Mouse (Mus musculus) brown adipose tissue, adult 24 weeks (tissue): Measurements from ENCODE around the gene Rsu1. TPM values are rescaled to one million over a fixed set of nuclear protein-coding genes. Genes with fewer than 3 reads are reported as not detected.

Experiments used
- H3K27ac ChIP-seq: fragments of 200-500 bp; replicated peaks from 2 replicates; pipeline ENCODE4 v1.5.1; 2012; ENCODE audit warnings: low read depth, mild to moderate bottlenecking, low read length
- H3K4me1 ChIP-seq: fragments of 200-500 bp; 2 replicates; pipeline ENCODE4 v1.6.1; 2012; ENCODE audit warnings: low read length, mixed read lengths; ENCODE audit not compliant: control insufficient read depth, insufficient read depth, insufficient read length
- H3K4me3 ChIP-seq: fragments of 200-500 bp; 2 replicates; pipeline ENCODE4 v1.5.1; 2012; ENCODE audit warnings: low read depth, mild to moderate bottlenecking, low read length, moderate library complexity; ENCODE audit not compliant: insufficient read depth
- polyA plus RNA-seq: library from polyadenylated mRNA; stranded (reverse); fragments of >200 nt; gene quantifications from 2 replicates; pipeline ENCODE4 v1.2.4, GENCODE M21; 2012; ENCODE audit not compliant: missing spikeins, insufficient read depth, insufficient read length

The Rsu1 gene
- polyA plus RNA-seq, 1 experiment: 59.4 TPM

DNA sequence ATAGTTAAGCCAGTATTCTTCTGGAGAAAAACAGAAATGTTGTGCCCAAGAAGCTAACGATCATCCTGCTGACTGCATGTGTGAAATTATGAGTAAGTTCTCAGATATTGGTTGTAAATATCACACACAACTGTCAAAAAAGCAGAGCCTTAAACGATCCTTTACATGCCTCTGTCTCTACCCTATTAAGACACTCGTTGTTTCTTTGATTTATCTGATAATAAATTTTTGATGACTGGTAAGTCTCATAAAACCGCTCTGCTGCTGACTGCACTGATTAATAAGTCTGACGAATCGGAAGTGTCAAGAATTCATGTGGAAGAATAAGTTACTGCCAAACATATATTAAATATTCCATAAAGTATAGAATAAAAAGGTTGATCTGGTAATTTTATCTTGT is 126.0 kb downstream of the Rsu1 start:
- no peak overlapping the region for H3K4me3 ChIP-seq
- H3K4me1 ChIP-seq: no peaks in the 10 kb centered on the region
- H3K27ac ChIP-seq: no peak overlapping the region

GRCm38 (mm10) chr2:13134890-13135289 is 136.3 kb downstream of the Rsu1 start:
- Histone ChIP-seq H3K27ac (no peak overlapping the region), H3K4me3 (no peak overlapping the region), H3K4me1 (no peaks in the 10 kb centered on the region)

DNA sequence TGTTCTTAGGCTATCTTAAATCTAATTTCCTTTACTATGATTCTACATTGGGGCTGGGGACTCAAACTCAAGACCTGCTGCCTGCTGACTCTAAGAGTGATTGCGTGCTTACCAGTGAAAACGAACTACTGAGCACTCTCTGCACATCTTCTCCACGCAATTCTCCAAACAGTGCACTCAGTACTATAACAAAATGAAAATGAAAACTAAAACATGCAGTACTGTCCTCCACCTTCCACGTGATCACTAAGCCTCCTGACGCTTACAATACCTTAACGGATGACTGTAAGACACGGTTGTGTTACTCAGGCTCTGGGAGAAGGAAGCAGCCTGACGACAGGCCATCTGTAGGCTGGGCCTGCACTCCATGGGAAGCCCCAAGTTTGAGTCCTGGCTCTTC is 138.4 kb downstream of the Rsu1 start:
- no peak overlapping the region for H3K27ac ChIP-seq
- no peaks in the 10 kb centered on the region for H3K4me1 ChIP-seq
- no peak overlapping the region for H3K4me3 ChIP-seq

- Histone ChIP-seq H3K27ac (no peak overlapping the region), H3K4me1 (no peaks in the 10 kb centered on the region), H3K4me3 (no peak overlapping the region)
Observed at GRCm38 (mm10) chr2:13132406-13132805, 138.8 kb downstream of the Rsu1 start.

DNA sequence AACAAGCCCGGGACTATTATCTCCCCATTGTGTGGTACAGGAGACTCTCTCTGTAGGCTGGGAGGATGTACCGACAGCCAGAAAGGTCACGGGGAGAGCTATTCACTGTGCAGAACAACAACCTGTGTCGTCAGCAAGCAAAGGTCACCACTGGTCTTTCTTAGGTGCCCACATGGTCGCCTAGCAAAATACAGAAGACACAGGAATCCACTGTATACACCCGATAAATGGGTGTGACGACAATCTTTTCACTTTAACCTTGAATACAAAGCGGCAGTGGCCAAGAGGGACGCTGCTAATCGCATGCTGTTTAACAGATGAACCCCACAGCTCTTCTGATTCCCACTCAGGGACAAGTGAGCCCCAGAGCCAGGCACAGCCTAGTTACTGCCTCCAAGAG is 141.4 kb downstream of the Rsu1 start:
- Histone ChIP-seq H3K4me3 (no peak overlapping the region), H3K27ac (no peak overlapping the region), H3K4me1 (no peaks in the 10 kb centered on the region)

DNA sequence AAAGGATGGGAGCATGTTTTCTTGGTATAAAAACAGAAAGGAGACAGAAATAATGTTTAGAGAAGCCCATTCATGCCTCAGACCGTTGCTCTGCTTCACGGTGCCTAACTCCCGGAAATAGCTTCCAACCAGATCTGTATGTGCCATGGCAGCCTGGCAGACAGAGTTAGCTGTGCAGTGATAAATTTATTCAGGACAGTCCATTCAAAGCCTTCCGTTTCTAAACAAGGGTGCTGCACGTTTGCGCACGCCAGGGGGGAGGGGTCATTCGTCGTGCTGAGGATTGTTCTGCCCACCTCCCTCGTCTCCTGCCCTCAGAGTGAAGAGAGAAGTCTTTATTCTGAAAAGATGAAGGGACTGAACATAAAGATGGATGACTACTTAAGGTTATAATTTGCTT is 141.9 kb downstream of the Rsu1 start:
- Histone ChIP-seq H3K4me3 (no peak overlapping the region), H3K4me1 (no peaks in the 10 kb centered on the region), H3K27ac (no peak overlapping the region)

- H3K4me3 ChIP-seq: no peak overlapping the region
- no peak overlapping the region for H3K27ac ChIP-seq
- no peaks in the 10 kb centered on the region for H3K4me1 ChIP-seq
Observed at GRCm38 (mm10) chr2:13120461-13120860, 150.8 kb downstream of the Rsu1 start.

DNA sequence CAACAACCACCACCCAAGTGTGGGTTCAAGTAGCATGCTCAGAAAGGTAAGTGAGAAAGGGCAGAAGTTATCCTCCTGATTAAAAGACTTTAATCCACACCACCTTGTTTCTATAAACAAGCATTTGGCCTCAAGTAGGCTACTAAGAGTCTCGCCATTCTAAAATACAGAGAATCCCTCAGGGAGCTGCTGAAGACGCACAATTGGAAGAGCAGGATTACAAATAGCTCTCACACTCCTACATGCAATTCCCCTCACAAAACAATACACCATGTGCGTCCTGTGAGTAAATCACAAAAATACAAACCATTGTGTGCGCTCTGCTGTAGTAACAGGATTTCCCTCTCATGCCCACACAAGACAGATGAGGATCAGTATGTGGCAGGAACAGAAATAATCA is 153.3 kb downstream of the Rsu1 start:
- no peak overlapping the region for H3K27ac ChIP-seq
- no peak overlapping the region for H3K4me3 ChIP-seq

DNA sequence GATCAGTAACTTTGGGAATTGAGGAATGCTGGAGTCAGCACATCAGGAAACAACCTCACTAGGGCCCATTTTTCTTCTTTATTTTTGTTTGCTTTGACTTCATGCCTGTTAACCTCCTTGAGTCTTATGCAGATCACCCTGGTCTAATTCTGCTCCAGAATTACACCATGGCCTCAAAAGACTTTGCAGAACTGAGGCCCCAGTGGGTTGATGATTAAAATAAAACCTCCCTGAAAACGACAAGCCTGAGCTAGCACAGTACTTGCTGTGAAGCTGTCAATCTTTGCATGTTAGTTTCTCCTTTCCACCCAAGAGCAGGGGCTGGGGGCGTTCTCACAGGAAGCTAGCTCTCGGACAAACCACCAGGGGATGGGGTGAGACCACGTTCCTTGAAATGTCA is 164.7 kb downstream of the Rsu1 start:
- Histone ChIP-seq H3K4me1 (peaks cover 4% of the 10 kb centered on the region; the same call in 1 of the 2 replicates), H3K27ac (no peak overlapping the region), H3K4me3 (no peak overlapping the region)

More for the DNA sequence above, 153.3 kb downstream of the Rsu1 start:
- H3K4me1 ChIP-seq: no peaks in the 10 kb centered on the region

GRCm38 (mm10) chr2:13104388-13104787 is 166.8 kb downstream of the Rsu1 start:
- H3K4me1 ChIP-seq: peaks cover 4% of the 10 kb centered on the region; the same call in 1 of the 2 replicates
- H3K27ac ChIP-seq: no peak overlapping the region
- no peak overlapping the region for H3K4me3 ChIP-seq

- H3K4me1 ChIP-seq: peaks cover 4% of the 10 kb centered on the region; the same call in 1 of the 2 replicates
- H3K4me3 ChIP-seq: no peak overlapping the region
- H3K27ac ChIP-seq: no peak overlapping the region
Observed at GRCm38 (mm10) chr2:13103797-13104200, 167.4 kb downstream of the Rsu1 start.

DNA sequence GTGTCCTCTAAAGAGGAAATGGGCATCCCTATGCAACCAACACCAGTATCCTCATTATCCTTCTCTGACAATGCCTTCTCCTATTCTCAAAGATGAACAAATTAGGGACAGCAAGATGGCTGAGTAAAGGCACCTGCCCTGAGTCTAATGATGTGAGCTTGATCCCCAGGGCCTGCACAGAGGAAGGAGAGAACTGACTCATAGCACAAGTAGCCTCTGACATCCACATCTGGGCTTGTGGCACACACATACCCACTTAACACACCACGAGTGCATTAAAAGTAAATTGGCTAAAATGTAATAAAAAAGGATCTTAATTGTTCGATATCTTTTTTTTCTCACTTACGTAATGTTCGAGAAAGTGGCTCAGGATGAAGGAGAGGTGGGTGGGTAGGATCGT is 177.2 kb downstream of the Rsu1 start:
- Histone ChIP-seq H3K4me1 (no peaks in the 10 kb centered on the region), H3K4me3 (no peak overlapping the region), H3K27ac (no peak overlapping the region)

GRCm38 (mm10) chr2:13093570-13093969 is 177.6 kb downstream of the Rsu1 start:
- no peaks in the 10 kb centered on the region for H3K4me1 ChIP-seq
- no peak overlapping the region for H3K27ac ChIP-seq
- no peak overlapping the region for H3K4me3 ChIP-seq

GRCm38 (mm10) chr2:13091399-13092015 is 179.7 kb downstream of the Rsu1 start:
- Histone ChIP-seq H3K27ac (no peak overlapping the region), H3K4me3 (no peak overlapping the region), H3K4me1 (no peaks in the 10 kb centered on the region)

DNA sequence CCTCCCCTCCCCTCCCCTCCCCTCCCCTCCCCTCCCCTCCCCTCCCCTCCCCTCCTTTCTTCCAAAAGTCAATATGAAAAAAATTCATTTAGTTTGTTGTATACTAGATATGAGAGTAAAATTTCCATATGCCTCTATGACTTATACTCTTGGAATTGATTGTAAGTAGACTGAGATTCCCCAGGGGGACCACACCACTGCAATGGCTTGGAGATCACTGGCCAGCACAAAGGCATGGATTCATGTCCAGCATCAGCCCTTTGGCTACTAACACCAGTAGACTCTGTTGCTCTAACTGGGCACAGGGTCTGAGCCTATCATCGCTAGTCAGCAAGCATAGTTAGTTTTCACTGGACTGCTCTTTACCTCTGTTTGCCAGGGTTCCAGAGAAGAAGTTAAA is 180.4 kb downstream of the Rsu1 start:
- H3K4me3 ChIP-seq: no peak overlapping the region
- no peak overlapping the region for H3K27ac ChIP-seq
- H3K4me1 ChIP-seq: no peaks in the 10 kb centered on the region

DNA sequence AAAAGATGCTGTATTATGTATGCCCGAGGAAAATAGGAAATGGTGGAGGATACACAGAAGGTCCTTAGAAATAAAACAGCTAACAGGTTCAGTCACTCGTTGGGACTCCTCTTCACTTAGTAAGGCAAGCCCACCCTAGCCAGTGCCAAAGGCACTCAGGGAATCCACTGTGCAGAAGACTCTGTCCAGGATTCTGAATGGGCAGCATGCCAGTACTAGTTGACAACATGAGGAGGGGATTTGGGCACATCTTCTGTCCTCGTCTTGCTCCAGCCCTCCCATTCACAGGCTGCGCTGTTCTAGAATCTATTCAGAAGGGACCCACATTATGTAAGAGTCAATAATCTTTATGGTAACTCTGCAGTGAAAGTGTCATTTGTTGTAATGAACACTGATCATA is 181.4 kb downstream of the Rsu1 start:
- H3K27ac ChIP-seq: no peak overlapping the region
- no peaks in the 10 kb centered on the region for H3K4me1 ChIP-seq
- H3K4me3 ChIP-seq: no peak overlapping the region
